12 mouse cellular contexts compared by ENCODE assay signal in genomic region chr16:26185288-26186281, GRCm38 (mm10).
DNase-seq lines count a peak whose midpoint lies in the region; ATAC-seq lines count a peak whose summit lies in the region.
"Had no signal": no experiment of that assay in that cellular context is flagged by ENCODE, and none has a peak within 500 bp of the region (broad histone marks: within the 10 kb centered on the region; RNA-seq: fewer than 3 reads in every experiment).

No protein-coding gene starts in this region.

- 23% methylated on average over 8 of the region's 8 CpGs for WGBS in heart, embryonic 11.5 days (ENCODE audit: insufficient replicate concordance)
- WGBS in limb, embryonic 11.5 days = 52% methylated on average over 8 of the region's 8 CpGs
- 57% methylated on average over 8 of the region's 8 CpGs for WGBS in limb, embryonic 10.5 days
- WGBS in embryonic facial prominence, embryonic 14.5 days = 21% methylated on average over 8 of the region's 8 CpGs
- 59% methylated on average over 8 of the region's 8 CpGs for WGBS in forebrain, embryonic 10.5 days

- no peaks in the 10 kb centered on the region for H3K36me3 ChIP-seq in heart, embryonic 11.5 days (ENCODE audit: control insufficient read depth, insufficient read depth, low read length)
- H3K36me3 ChIP-seq in limb, embryonic 11.5 days (ENCODE audit: control insufficient read depth, insufficient read depth, low read length) = no peaks in the 10 kb centered on the region
- no peaks in the 10 kb centered on the region for H3K36me3 ChIP-seq in limb, embryonic 10.5 days
- H3K36me3 ChIP-seq in embryonic facial prominence, embryonic 14.5 days (ENCODE audit: control insufficient read depth, insufficient read depth, low read length) = no peaks in the 10 kb centered on the region
- H3K36me3 ChIP-seq in forebrain, embryonic 10.5 days (replicated peaks) = no peaks in the 10 kb centered on the region
- H3K36me3 ChIP-seq: liver, embryonic 15.5 days had no signal

- H3K9ac ChIP-seq in heart, embryonic 11.5 days (ENCODE audit: low read depth, low read length) = no peak overlapping the region
- no peak overlapping the region for H3K9ac ChIP-seq in limb, embryonic 11.5 days (ENCODE audit: low read length)
- no peak overlapping the region for H3K9ac ChIP-seq in embryonic facial prominence, embryonic 14.5 days (ENCODE audit: low read depth, low read length)
- H3K9ac ChIP-seq: liver, embryonic 15.5 days had no signal

- no peak for DNase-seq in heart, postnatal 14 days
- no peak for DNase-seq in limb, embryonic 11.5 days (ENCODE audit: low spot score)
- DNase-seq in limb, embryonic 10.5 days (ENCODE audit: low spot score) = no peak
- DNase-seq in embryonic facial prominence, embryonic 14.5 days (ENCODE audit: low spot score) = peak; percentile 84
- peak; percentile 69 for DNase-seq in retina, postnatal 1 day
- no peak for DNase-seq in cerebellum, adult 11-12 months
- DNase-seq in forebrain, embryonic 10.5 days (ENCODE audit: extremely low spot score, low spot score) = no peak
- DNase-seq: cerebellum, postnatal 25 days; kidney, postnatal 10 days; layer of hippocampus, postnatal 36 days had no signal

- H3K4me1 ChIP-seq in heart, embryonic 11.5 days (ENCODE audit: control insufficient read depth, insufficient read depth, low read length) = peaks cover 15% of the 10 kb centered on the region
- H3K4me1 ChIP-seq in limb, embryonic 11.5 days (ENCODE audit: control insufficient read depth, insufficient read depth, low read length) = no peaks in the 10 kb centered on the region
- peaks cover 6% of the 10 kb centered on the region for H3K4me1 ChIP-seq in limb, embryonic 10.5 days
- H3K4me1 ChIP-seq in embryonic facial prominence, embryonic 14.5 days (ENCODE audit: control insufficient read depth, insufficient read depth, low read length) = peaks cover 13% of the 10 kb centered on the region
- peaks cover 16% of the 10 kb centered on the region for H3K4me1 ChIP-seq in forebrain, embryonic 10.5 days
- H3K4me1 ChIP-seq: liver, embryonic 15.5 days had no signal

- ATAC-seq in heart, embryonic 11.5 days (replicated peaks; ENCODE audit: insufficient number of reproducible peaks, low FRiP score, low TSS enrichment) = peak; percentile 81
- peak; percentile 67; the same call in 1 of the 2 replicates for ATAC-seq in limb, embryonic 11.5 days (ENCODE audit: insufficient number of reproducible peaks, low FRiP score, low TSS enrichment, low read depth)
- peak; percentile 89 for ATAC-seq in embryonic facial prominence, embryonic 14.5 days (ENCODE audit: low read depth)

- H3K9me3 ChIP-seq in heart, embryonic 11.5 days (replicated peaks; ENCODE audit: control insufficient read depth, low read length) = no peaks in the 10 kb centered on the region
- no peaks in the 10 kb centered on the region for H3K9me3 ChIP-seq in limb, embryonic 11.5 days (ENCODE audit: control insufficient read depth, low read length)
- H3K9me3 ChIP-seq in limb, embryonic 10.5 days (replicated peaks) = no peaks in the 10 kb centered on the region
- 0 out of 2 replicates have a peak, but pooled peaks cover 3% of the 10 kb centered on the region for H3K9me3 ChIP-seq in embryonic facial prominence, embryonic 14.5 days (ENCODE audit: control insufficient read depth, low read length)
- H3K9me3 ChIP-seq in forebrain, embryonic 10.5 days = no peaks in the 10 kb centered on the region
- H3K9me3 ChIP-seq: liver, embryonic 15.5 days had no signal

- peak overlapping the region; percentile 84 for H3K27ac ChIP-seq in heart, embryonic 11.5 days (ENCODE audit: low read depth, low read length)
- no peak overlapping the region for H3K27ac ChIP-seq in limb, embryonic 11.5 days (replicated peaks; ENCODE audit: low read depth, low read length)
- H3K27ac ChIP-seq in limb, embryonic 10.5 days = no peak overlapping the region
- H3K27ac ChIP-seq in embryonic facial prominence, embryonic 14.5 days (replicated peaks; ENCODE audit: low read depth, low read length) = peak overlapping the region; percentile 74
- no peak overlapping the region for H3K27ac ChIP-seq in forebrain, embryonic 10.5 days
- H3K27ac ChIP-seq: liver, embryonic 15.5 days had no signal

- intact Hi-C loops in heart, postnatal 14 days (cut with DNase I) = no loop called here

- H3K4me3 ChIP-seq in heart, embryonic 11.5 days (ENCODE audit: low read depth, low read length) = no peak overlapping the region
- no peak overlapping the region for H3K4me3 ChIP-seq in limb, embryonic 11.5 days (ENCODE audit: low read depth, low read length)
- H3K4me3 ChIP-seq in limb, embryonic 10.5 days = no peak overlapping the region
- H3K4me3 ChIP-seq in embryonic facial prominence, embryonic 14.5 days (ENCODE audit: low read depth, low read length) = no peak overlapping the region
- H3K4me3 ChIP-seq in forebrain, embryonic 10.5 days = no peak overlapping the region
- H3K4me3 ChIP-seq: liver, embryonic 15.5 days had no signal

- H3K27me3 ChIP-seq in heart, embryonic 11.5 days (ENCODE audit: control insufficient read depth, insufficient read depth, low read length) = no peaks in the 10 kb centered on the region
- no peaks in the 10 kb centered on the region for H3K27me3 ChIP-seq in limb, embryonic 11.5 days (ENCODE audit: control insufficient read depth, insufficient read depth, low read length)
- no peaks in the 10 kb centered on the region for H3K27me3 ChIP-seq in limb, embryonic 10.5 days (ENCODE audit: low read depth, poor library complexity, severe bottlenecking)
- no peaks in the 10 kb centered on the region for H3K27me3 ChIP-seq in embryonic facial prominence, embryonic 14.5 days (replicated peaks; ENCODE audit: control insufficient read depth, insufficient read depth, low read length)
- H3K27me3 ChIP-seq in forebrain, embryonic 10.5 days (ENCODE audit: poor library complexity, severe bottlenecking) = no peaks in the 10 kb centered on the region
- H3K27me3 ChIP-seq: liver, embryonic 15.5 days had no signal

- no peak overlapping the region for H3K4me2 ChIP-seq in heart, embryonic 11.5 days
- H3K4me2 ChIP-seq in limb, embryonic 11.5 days (ENCODE audit: low read depth, severe bottlenecking) = no peak overlapping the region
- no peak overlapping the region for H3K4me2 ChIP-seq in embryonic facial prominence, embryonic 14.5 days (ENCODE audit: low read depth, low read length)
- H3K4me2 ChIP-seq: liver, embryonic 15.5 days had no signal

Comparison
In these comparisons a context has a peak if more than half of its experiments do, and no peak if none do; other contexts are left out.
1. H3K27ac ChIP-seq: peak in heart, embryonic 11.5 days (single experiment) and embryonic facial prominence, embryonic 14.5 days (single experiment); none in limb, embryonic 11.5 days (single experiment), limb, embryonic 10.5 days (single experiment) and forebrain, embryonic 10.5 days (single experiment).
2. DNase-seq: peak in embryonic facial prominence, embryonic 14.5 days (single experiment) and retina, postnatal 1 day (single experiment); none in heart, postnatal 14 days (0 of 2), limb, embryonic 11.5 days (single experiment), limb, embryonic 10.5 days (single experiment), cerebellum, adult 11-12 months (single experiment) and forebrain, embryonic 10.5 days (single experiment).
3. Peak in every context shown above with its lines, with median percentiles within 50 percentile points of each other: ATAC-seq.